Mouse (Mus musculus) cerebellum, postnatal 36 days (tissue): ENCODE results near the gene Pcnx3.

Experiments used
- DNase-seq, 2 experiments: peaks; one replicate each; pipeline ENCODE4 v3.0.0; 2021 to 2022; ENCODE audit warnings: mixed read lengths in 2 of 2

Gene Pcnx3

GRCm38 (mm10) chr19:5668372-5668771, 20.3 kb downstream of the Pcnx3 start:
- no peak for DNase-seq

- no peak for DNase-seq
Measured at GRCm38 (mm10) chr19:5666386-5666785, 22.3 kb downstream of the Pcnx3 start.

DNA sequence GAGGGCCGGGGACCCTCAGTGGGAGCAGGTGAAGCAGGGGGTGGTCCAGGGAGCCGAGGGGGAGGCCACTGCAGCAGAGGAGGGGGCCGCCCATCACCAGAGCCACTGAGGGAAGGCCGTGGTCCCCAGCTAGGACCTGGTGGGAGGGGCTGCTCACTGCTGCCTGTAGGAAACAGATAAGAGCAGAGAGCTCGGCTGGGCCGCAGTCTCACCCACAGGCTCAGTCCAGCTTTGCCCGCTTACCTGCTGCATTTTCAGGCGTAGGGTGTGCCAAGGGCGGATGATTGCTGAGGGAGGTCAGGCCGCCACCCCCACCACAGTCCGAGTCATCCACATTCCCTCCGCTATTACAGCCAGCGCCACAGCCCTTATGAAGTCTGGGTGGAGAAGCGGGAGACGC, 23.2 kb downstream of the Pcnx3 start:
- DNase-seq = no peak

GRCm38 (mm10) chr19:5664669-5665257, 23.9 kb downstream of the Pcnx3 start:
- no peak for DNase-seq

DNA sequence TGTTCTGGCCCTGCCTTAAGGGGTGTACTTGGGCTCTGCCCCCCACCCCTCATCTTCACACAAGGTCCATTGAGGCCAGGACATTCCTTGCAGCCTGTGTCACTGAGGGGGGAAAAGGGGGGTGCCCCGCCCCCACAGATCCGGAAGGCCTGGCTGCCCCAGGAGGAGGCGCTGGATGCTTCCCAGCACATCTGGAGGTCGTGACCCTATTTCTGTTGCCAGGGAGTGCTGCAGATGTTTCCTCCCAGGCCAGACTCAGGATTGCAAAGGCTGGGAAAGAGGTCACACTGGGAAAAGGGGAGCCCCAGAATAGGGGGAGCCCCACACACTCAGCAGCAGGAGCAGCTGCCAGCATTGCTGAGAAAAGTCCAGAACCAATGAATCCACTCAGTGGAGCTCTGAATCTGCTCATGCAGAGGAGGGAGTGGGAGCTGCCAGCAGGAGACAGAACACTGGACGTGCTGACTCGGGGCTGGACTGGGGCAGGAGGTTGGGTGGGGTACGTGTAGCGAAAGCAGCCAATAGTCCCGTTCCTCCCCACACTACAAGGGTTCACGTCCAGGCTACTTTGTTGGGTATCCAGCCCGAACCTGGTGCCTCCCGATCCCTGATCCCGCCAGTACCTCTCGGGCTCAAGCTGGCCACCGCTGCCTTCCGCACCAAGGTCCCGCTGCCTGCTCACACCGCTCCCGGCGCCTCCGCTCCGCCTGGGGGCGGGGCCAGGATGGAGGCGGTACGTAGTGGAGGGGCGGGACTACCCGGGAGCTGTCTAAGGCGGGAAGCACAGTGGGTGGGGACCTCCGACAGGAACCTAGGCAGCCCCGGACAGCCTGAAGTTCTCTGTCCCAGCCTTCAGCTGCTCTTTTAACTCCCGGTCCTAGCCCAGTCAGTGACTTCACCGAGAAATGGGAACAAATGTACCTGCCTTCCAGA, 25.5 kb downstream of the Pcnx3 start, which contains the start of gene Sipa1:
Sipa1 (minus strand) TSS at position 727 of the 933 bp plus-strand sequence.
- DNase-seq = peak; percentile 47 to 60

DNA sequence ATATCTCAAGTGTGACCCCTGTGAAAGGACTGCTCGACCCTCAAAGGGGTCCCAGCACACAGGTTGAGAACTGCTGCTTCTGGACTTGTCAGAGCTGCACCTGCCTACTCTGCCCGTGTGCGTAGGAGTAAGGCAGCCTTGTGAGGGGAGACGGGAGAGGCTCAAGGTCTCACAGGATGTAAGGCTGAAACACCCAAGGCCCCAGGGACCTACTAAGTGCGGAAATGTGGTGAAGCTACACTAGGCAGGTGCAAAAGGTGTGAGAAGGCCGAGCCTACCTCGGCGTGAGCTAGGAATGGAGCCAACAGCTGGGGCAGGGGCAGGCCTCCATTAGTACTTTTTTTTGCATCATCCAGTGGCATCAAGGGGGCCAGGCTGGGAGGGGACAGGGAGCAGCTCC, 26.4 kb downstream of the Pcnx3 start:
- DNase-seq = no peak

- DNase-seq = no peak
Measured at GRCm38 (mm10) chr19:5660942-5661751, 27.6 kb downstream of the Pcnx3 start.

- no peak for DNase-seq
Measured at GRCm38 (mm10) chr19:5654720-5655298, 33.9 kb downstream of the Pcnx3 start.

GRCm38 (mm10) chr19:5653969-5654719, 34.6 kb downstream of the Pcnx3 start:
- DNase-seq = no peak

DNA sequence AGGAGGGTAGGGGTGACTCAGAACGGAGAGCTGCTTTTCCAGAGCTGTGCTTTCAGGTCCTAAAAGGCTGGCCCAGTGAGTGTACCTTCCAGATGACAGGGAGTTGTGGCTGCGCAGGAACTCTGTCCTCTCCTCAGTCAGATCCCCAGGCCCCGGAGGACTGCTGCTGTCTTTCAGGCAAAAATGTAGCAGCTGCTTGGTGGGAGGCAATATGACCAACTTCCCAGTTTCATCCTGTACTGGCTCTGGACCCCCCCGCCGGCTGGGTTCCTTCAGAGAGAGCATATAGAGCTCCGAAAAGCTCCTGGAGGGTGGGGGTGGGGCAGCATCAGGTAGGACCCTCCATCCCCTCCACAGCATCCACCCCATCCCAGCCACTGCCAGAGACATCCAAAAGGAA, 36.1 kb downstream of the Pcnx3 start:
- no peak for DNase-seq

- DNase-seq = no peak
Measured at GRCm38 (mm10) chr19:5651502-5652274, 37.0 kb downstream of the Pcnx3 start.

- DNase-seq = no peak
Measured at GRCm38 (mm10) chr19:5649298-5649741, 39.4 kb downstream of the Pcnx3 start.

GRCm38 (mm10) chr19:5648401-5649297, 40.1 kb downstream of the Pcnx3 start:
- peak; percentile 60 to 64 for DNase-seq

DNA sequence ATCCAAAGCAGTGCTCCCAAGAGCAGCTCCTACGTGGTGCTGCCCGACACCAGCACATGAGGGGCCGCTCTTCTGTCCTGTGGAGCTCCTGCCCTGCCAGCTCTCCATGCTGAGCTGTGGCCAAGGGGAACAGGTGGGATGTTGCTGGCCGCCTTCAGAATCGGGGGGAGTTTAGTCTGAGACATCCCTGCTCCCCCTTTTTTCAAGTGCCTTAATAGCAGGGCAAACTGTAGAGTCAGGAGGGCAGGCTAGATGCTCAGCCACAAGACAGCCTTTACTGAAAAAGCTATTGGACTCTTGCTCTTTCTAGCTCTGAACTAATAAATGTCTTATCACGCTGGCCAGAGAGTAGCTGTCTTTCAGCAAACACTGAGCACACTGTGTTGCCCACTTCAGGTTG, 40.9 kb downstream of the Pcnx3 start:
- no peak for DNase-seq

DNA sequence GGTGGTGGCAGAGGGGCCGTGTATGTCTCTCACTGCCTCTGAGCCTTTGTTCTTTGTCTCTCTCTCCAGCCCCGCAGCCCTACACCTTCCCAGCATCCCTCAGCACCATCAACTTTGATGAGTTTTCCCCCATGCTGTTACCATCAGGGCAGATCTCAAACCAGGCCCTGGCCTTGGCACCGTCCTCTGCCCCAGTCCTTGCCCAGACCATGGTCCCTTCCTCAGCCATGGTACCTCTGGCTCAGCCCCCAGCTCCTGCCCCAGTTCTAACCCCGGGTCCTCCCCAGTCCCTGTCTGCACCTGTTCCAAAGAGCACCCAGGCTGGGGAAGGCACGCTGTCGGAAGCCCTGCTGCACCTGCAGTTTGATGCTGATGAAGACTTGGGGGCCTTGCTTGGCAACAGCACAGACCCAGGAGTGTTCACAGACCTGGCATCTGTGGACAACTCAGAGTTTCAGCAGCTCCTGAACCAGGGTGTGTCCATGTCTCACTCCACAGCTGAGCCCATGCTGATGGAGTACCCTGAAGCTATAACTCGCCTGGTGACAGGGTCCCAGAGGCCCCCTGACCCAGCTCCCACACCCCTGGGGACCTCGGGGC, 41.9 kb downstream of the Pcnx3 start:
- no peak for DNase-seq

DNA sequence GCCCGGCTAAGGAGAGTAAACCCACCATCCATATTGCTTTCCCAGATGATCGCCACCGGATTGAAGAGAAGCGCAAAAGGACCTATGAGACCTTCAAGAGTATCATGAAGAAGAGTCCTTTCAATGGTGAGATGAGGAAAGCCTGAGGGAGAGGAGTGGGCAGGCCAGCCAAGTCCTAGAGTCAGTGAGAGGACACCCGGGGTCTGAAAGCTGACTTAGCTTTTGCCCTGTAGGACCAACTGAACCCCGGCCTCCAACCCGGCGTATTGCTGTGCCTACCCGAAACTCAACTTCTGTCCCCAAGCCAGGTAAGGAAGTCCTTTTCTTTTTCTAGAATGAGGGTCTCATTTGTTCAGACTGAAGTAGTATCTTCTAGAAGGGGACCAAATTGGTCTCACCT, 43.4 kb downstream of the Pcnx3 start:
- no peak for DNase-seq

DNA sequence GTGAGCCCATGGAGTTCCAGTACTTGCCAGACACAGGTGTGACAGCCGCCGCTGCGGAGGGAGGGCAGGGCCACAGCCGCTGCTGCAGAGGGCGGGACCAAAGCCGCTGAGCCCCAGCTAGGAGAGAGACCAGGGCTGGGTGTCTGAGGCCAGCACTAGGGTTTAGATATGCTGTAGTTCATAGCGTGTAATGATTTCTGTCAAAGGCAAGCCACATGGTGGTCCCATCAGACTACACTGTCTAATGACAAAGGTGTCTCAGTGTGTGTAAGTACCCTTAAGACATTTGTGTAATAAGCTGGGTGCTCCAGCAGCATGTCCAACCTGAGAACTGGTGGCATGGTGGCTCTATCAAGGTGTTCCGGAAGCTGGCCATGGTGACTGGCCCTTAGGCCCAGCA, 47.1 kb downstream of the Pcnx3 start:
- no peak for DNase-seq

DNA sequence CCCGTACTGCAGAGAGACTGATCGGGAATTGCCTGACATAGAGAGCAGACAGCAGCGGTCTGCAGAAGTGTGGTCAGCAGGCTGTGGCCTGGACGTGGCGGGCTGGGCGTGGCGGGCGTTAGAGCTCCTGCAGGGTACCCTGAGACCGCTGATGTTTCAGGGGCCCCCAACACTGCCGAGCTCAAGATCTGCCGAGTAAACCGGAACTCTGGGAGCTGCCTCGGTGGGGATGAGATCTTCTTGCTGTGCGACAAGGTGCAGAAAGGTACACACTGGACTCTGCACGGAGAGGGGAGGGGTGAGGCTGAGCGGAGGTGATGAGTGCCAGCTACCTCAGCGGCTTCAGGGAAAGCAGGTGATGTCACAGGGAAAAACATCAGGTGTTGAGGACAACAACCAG, 47.7 kb downstream of the Pcnx3 start:
- no peak for DNase-seq

DNA sequence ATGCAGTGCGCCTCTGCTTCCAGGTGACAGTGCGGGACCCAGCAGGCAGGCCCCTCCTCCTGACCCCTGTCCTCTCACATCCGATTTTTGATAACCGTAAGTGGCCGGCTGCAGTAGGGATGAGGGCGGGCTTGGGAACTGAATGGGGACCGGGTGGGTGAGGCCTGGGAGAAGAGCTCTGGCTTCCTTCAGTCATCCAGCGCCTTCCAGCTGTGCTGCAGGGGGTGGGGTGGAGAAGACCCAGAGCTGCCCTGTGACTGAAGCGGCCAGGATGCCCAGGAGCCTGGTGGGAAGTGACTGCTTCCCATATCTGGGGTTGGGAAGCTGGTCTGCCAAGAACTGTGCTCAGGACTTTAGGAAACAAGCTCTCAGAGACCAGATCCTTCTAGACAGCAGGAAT, 48.4 kb downstream of the Pcnx3 start:
- no peak for DNase-seq
